Mouse (Mus musculus): ENCODE results near the gene Mymk. TPM values are rescaled to one million over a fixed set of nuclear protein-coding genes. Genes with fewer than 3 reads are reported as not detected.

Gene Mymk
- polyA plus RNA-seq, 1 experiment from 2014 or later: 0.35 TPM

GRCm38 (mm10) chr2:27045979-27046770 lies 25.8 kb downstream of the Mymk start:
- 0 out of 2 replicates have a peak, but pooled peaks cover 3% of the 10 kb centered on the region for H3K4me1 ChIP-seq (replicated peaks)
- H3K36me3 ChIP-seq: no peaks in the 10 kb centered on the region
- ATAC-seq (ENCODE audit: low FRiP score, low read depth): no peak
- no peak overlapping the region for H3K4me3 ChIP-seq
- H3K27ac ChIP-seq (replicated peaks): no peak overlapping the region
- no peak overlapping the region for H3K4me2 ChIP-seq
- H3K27me3 ChIP-seq: no peaks in the 10 kb centered on the region
- no peak overlapping the region for H3K9ac ChIP-seq
- WGBS: 58% methylated on average over 8 of the region's 8 CpGs
- H3K9me3 ChIP-seq: no peaks in the 10 kb centered on the region

DNA sequence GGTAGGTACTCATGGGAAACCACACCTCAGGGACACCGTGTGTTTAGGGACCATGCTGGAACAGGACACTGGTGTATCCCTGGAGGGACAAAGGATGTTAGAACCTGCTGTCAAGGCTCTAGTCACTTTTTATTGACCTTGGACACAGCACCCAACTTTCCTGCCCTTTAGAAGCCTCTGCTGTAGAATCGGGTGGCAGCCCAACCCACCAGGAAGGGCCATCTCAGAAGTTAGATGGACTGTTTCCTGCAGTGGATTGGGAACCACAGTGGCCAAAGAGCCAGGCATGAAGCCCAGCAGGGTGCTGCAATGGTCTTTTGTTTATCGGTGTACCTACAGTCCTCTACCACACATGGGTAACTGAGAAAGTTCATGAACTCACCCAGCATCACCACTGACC lies 27.3 kb downstream of the Mymk start:
- Histone ChIP-seq H3K4me2 (no peak overlapping the region), H3K27ac (replicated peaks) (no peak overlapping the region), H3K36me3 (no peaks in the 10 kb centered on the region), H3K9me3 (no peaks in the 10 kb centered on the region), H3K4me1 (replicated peaks) (0 out of 2 replicates have a peak, but pooled peaks cover 3% of the 10 kb centered on the region), H3K27me3 (no peaks in the 10 kb centered on the region), H3K4me3 (no peak overlapping the region), H3K9ac (no peak overlapping the region)
- WGBS: 86% methylated on average over 3 of the region's 3 CpGs
- no peak for ATAC-seq (ENCODE audit: low FRiP score, low read depth)

DNA sequence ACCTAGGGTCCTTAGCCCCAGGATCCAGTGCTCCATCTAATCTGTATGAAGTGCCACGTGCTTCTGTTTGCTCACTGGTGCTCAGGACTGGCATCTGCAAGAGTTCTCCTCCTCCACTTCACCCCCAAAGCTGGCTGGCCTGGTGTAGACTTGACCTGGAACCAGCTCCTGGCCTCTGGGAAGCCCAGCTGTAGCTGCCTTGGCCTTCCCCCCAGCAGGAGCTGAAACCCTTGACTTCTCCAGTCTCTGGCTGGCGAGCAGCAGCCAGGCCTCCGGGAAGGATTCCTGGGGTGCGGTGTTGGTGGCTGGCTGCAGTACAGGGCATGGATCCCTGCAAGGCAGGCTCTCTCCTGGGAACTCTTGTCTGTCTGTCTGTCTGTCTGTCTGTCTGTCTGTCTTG lies 27.8 kb downstream of the Mymk start:
- 67% methylated on average over 4 of the region's 4 CpGs for WGBS
- Histone ChIP-seq H3K9ac (no peak overlapping the region), H3K27me3 (no peaks in the 10 kb centered on the region), H3K4me3 (no peak overlapping the region), H3K27ac (replicated peaks) (no peak overlapping the region), H3K4me1 (replicated peaks) (0 out of 2 replicates have a peak, but pooled peaks cover 3% of the 10 kb centered on the region), H3K36me3 (no peaks in the 10 kb centered on the region), H3K4me2 (no peak overlapping the region), H3K9me3 (no peaks in the 10 kb centered on the region)
- ATAC-seq (ENCODE audit: low FRiP score, low read depth): no peak

DNA sequence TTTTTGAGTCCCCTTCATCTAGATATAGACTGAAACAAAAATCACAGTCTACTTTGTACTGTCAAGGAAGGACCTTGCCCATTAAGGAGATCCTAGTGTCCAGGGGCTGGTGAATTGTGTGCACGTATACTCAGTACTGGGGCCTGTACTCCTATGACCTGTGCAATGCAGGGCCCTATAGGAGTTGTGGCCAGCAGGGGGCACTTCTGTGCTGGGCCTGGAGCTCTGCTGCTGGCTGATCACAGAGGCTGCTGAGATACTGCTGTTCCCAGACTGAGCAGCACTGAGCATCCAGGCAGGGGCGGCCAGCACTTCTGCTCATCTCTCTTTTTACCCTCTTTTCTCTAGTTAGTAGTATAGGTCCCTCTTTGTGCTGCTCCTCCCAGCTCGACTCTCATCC lies 28.5 kb downstream of the Mymk start:
- H3K4me1 ChIP-seq (replicated peaks): 0 out of 2 replicates have a peak, but pooled peaks cover 3% of the 10 kb centered on the region
- peak; percentile 94 for ATAC-seq (ENCODE audit: low FRiP score, low read depth)
- no peak overlapping the region for H3K4me2 ChIP-seq
- H3K27me3 ChIP-seq: no peaks in the 10 kb centered on the region
- H3K9ac ChIP-seq: no peak overlapping the region
- H3K4me3 ChIP-seq: no peak overlapping the region
- no peak overlapping the region for H3K27ac ChIP-seq (replicated peaks)
- 24% methylated on average over 3 of the region's 3 CpGs for WGBS
- H3K36me3 ChIP-seq: no peaks in the 10 kb centered on the region
- no peaks in the 10 kb centered on the region for H3K9me3 ChIP-seq

DNA sequence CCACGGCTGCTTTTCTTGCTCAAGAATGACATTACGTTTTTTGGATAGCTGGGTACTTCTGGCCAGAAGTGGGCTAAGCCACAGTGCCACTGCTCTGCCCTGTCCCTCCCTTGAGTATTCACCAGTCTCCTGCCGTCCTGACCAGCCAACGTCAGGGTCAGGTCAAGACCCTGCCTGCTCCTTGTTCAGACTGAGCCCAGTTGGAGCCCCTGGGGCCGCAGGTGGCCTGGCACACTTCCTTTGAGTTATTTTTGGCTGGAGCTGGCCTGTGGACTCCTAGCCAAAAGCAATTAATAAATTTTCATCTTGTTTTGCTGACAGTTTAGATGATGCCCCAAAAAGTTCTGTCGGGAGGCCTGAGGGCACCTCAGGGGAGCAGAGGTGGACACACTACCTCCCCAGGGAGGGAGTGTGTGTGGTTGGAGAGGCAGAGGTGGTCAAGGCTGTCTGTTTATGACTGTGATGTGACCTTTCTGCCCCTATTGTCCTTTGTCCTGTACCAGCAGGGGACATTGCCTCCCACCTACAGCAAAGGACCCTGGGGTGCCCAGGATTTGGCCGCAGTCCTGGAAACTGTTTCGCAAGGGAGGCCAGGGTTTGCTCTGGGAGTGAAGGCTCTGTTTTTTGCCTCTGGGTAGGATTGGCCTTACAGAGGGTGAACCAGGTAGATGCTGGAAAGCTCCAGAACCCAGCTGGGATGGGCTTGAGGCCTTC lies 29.7 kb downstream of the Mymk start:
- 0 out of 2 replicates have a peak, but pooled peaks cover 5% of the 10 kb centered on the region for H3K4me1 ChIP-seq (replicated peaks)
- no peak for ATAC-seq (ENCODE audit: low FRiP score, low read depth)

GRCm38 (mm10) chr2:27039286-27039685 lies 32.7 kb downstream of the Mymk start:
- H3K36me3 ChIP-seq: no peaks in the 10 kb centered on the region
- H3K9me3 ChIP-seq: no peaks in the 10 kb centered on the region
- no peak overlapping the region for H3K27ac ChIP-seq (replicated peaks)
- WGBS: 7% methylated on average over 1 of the region's 1 CpGs
- H3K4me1 ChIP-seq (replicated peaks): 0 out of 2 replicates have a peak, but pooled peaks cover 5% of the 10 kb centered on the region
- H3K4me2 ChIP-seq: no peak overlapping the region
- H3K4me3 ChIP-seq: no peak overlapping the region
- no peaks in the 10 kb centered on the region for H3K27me3 ChIP-seq
- no peak for ATAC-seq (ENCODE audit: low FRiP score, low read depth)
- no peak overlapping the region for H3K9ac ChIP-seq

More for the DNA sequence above, 29.7 kb downstream of the Mymk start:
- Histone ChIP-seq H3K4me2 (no peak overlapping the region), H3K27ac (replicated peaks) (no peak overlapping the region), H3K9me3 (no peaks in the 10 kb centered on the region), H3K27me3 (no peaks in the 10 kb centered on the region), H3K36me3 (no peaks in the 10 kb centered on the region), H3K9ac (no peak overlapping the region), H3K4me3 (no peak overlapping the region)
- 73% methylated on average over 8 of the region's 8 CpGs for WGBS

- Histone ChIP-seq H3K4me1 (replicated peaks) (0 out of 2 replicates have a peak, but pooled peaks cover 3% of the 10 kb centered on the region), H3K9ac (no peak overlapping the region), H3K27me3 (no peaks in the 10 kb centered on the region), H3K9me3 (no peaks in the 10 kb centered on the region), H3K36me3 (no peaks in the 10 kb centered on the region), H3K4me2 (no peak overlapping the region), H3K27ac (replicated peaks) (no peak overlapping the region), H3K4me3 (no peak overlapping the region)
- 3% methylated on average over 3 of the region's 3 CpGs for WGBS
- ATAC-seq (ENCODE audit: low FRiP score, low read depth): no peak
These were observed 33.4 kb downstream of the Mymk start for GRCm38 (mm10) chr2:27038596-27038995.

DNA sequence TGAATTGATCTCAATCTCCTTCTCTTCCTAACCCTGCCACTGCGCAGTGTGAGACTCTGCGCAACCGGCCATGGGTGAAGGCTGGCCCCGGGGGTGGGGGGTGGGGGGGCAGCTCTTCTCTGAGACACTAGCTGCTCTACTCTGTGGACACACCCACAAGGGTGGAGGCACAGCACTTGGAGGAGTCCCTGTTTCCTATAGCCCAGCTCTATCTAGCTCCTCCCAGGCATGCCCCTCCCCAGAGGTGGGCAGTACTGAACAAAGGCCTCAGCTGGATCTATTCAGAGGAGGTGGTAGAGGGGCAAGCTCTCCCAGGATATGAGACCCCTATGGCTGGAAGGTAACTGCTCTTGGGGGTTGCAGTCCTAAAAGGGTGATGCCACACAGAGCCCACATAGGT lies 35.0 kb downstream of the Mymk start:
- H3K27me3 ChIP-seq: no peaks in the 10 kb centered on the region
- no peaks in the 10 kb centered on the region for H3K9me3 ChIP-seq
- H3K4me3 ChIP-seq: no peak overlapping the region
- no peak overlapping the region for H3K4me2 ChIP-seq
- H3K9ac ChIP-seq: no peak overlapping the region
- H3K36me3 ChIP-seq: no peaks in the 10 kb centered on the region
- 0 out of 2 replicates have a peak, but pooled peaks cover 2% of the 10 kb centered on the region for H3K4me1 ChIP-seq (replicated peaks)
- H3K27ac ChIP-seq (replicated peaks): no peak overlapping the region
- 55% methylated on average over 4 of the region's 4 CpGs for WGBS
- ATAC-seq (ENCODE audit: low FRiP score, low read depth): no peak

- H3K9me3 ChIP-seq: no peaks in the 10 kb centered on the region
- no peaks in the 10 kb centered on the region for H3K27me3 ChIP-seq
- 71% methylated on average over 3 of the region's 3 CpGs for WGBS
- no peaks in the 10 kb centered on the region for H3K36me3 ChIP-seq
- no peak overlapping the region for H3K9ac ChIP-seq
- ATAC-seq (ENCODE audit: low FRiP score, low read depth): no peak
- no peak overlapping the region for H3K4me3 ChIP-seq
- H3K4me2 ChIP-seq: no peak overlapping the region
- H3K27ac ChIP-seq (replicated peaks): no peak overlapping the region
- 0 out of 2 replicates have a peak, but pooled peaks cover 2% of the 10 kb centered on the region for H3K4me1 ChIP-seq (replicated peaks)
These were observed 36.0 kb downstream of the Mymk start for GRCm38 (mm10) chr2:27036003-27036402.

DNA sequence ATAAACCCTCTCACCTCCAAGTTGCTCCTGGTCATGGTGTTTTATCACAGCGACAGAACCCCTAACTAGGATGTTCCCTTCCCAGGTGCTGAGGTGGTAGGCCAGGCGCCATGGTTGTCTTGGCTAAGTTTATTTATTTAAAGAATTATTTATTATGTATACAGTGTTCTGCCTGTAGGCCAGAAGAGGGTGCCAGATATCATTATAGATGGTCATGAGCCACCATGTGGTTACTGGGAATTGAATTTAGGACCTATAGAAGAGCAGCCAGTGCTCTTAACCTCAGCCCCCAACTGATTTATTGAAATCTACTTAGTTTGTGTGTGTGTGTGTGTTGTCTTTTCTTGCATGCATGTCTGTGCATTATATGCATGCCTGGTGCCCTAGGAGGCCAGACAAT lies 39.6 kb downstream of the Mymk start:
- Histone ChIP-seq H3K27me3 (peaks cover 8% of the 10 kb centered on the region; the same call in 1 of the 2 replicates), H3K4me1 (replicated peaks) (peaks cover 4% of the 10 kb centered on the region), H3K36me3 (no peaks in the 10 kb centered on the region), H3K27ac (replicated peaks) (no peak overlapping the region), H3K9ac (no peak overlapping the region), H3K4me2 (no peak overlapping the region), H3K4me3 (no peak overlapping the region), H3K9me3 (no peaks in the 10 kb centered on the region)
- WGBS: 84% methylated on average over 2 of the region's 2 CpGs
- no peak for ATAC-seq (ENCODE audit: low FRiP score, low read depth)

- no peak for ATAC-seq (ENCODE audit: low FRiP score, low read depth)
- WGBS: 79% methylated on average over 4 of the region's 4 CpGs
- Histone ChIP-seq H3K27me3 (peaks cover 8% of the 10 kb centered on the region; the same call in 1 of the 2 replicates), H3K36me3 (no peaks in the 10 kb centered on the region), H3K4me1 (replicated peaks) (peaks cover 14% of the 10 kb centered on the region), H3K27ac (replicated peaks) (peak overlapping the region; percentile 61), H3K4me2 (peak overlapping the region; percentile 56), H3K9me3 (no peaks in the 10 kb centered on the region), H3K9ac (0 out of 2 replicates have a peak overlapping the region, but pooled peaks have one; percentile 39), H3K4me3 (peak overlapping the region; percentile 42)
These were observed 43.5 kb downstream of the Mymk start for GRCm38 (mm10) chr2:27028437-27029015.

Data from hindbrain, embryonic 15.5 days (tissue).